Mouse (Mus musculus) gastrocnemius, postnatal 14 days (tissue): ENCODE data around the gene Cdh4. TPM values are rescaled to one million over a fixed set of nuclear protein-coding genes. Genes with fewer than 3 reads are reported as not detected.

Source experiments
- DNase-seq: peaks from one replicate; pipeline ENCODE4 v3.0.0; 2021; ENCODE audit warnings: mixed read lengths
- intact Hi-C: fragments of 180-260 bp; cut with DNase I; formaldehyde crosslinking; loops from one replicate; pipeline ENCODE4 v1.15.1; 2025; ENCODE audit warnings: low total_unique reads
- total RNA-seq, 2 experiments: library from RNA; stranded (reverse); gene quantifications; 2 replicates each; pipeline ENCODE4 v1.2.3; 2021

Gene Cdh4
- total RNA-seq, 2 experiments from 2014 or later: 3.7 to 4.6 TPM

DNA sequence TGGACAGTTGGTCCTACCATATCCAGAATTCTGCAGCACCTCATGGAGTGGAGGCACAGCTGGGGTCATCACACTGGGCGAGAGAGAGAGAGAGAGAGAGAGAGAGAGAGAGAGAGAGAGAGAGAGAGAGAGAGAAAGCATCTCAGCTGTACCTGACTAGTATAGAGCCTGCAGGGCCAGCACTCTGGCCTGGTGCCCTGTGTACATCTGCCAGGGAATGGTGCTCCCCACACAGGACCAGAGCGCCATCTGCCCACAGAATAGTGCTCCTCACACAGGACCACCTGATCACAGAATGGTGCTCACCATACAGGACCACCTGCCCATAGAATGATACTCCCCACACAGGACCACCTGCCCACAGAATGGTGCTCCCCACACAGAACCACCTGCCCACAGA, 322.2 kb downstream of the Cdh4 start:
- intact Hi-C loops: no loop called here
- DNase-seq: no peak

DNA sequence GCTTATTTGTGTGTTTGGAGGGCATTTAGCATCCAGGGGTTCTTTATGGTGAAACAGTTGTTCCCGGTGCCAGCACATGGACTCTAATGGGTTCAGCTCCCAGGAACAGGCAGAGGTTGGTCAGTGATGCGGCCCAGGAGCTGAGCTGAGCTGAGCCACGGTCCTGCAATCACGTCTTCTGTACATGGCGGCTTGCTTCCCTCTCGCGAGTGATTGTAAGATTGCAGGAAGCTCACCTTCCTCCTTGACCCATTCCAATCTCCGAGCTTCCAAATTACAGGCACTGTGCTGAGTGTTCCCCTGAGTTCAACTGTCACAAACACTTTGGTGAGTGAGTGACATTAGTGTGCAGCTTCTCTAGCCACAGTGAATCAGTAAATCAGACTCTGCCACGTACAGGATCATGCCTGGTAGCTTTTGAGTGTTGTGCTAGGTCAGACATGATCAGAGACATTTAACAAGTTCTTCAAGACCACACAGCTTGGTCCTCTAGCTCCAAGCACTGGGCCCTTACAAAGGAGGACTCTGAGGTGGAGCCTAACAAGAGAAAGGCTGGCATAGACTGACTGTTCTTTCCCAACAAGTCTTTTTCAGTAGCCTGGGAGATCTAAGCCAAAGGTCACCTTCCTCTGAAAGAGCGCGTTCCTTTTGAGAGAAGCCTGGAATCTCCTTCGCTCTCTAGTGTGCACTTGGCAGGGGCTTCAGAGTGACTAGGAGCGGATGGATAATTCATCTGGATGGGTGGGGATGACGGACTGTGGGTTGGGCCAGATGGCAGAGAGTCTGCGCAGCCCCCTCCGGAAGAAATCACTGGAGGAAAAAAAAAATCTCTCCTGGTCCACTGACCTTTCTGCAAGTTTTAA, 324.7 kb downstream of the Cdh4 start:
- DNase-seq: no peak
- intact Hi-C loops: no loop called here

DNA sequence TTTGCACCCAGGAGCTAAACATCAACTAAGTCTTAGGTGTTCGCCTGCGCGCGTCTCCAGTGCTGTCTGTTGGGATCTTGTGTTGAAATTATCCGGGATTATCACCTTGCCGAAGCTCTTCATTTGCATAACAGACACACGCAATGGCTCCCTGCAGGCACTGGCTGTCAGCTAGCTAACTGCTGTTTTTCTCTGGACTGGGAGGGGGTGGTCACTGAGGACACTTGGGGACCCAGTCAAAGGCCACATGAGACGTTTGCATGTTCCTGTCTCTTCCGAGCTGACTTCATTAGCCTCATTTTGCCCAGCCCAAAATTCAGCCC, 325.3 kb downstream of the Cdh4 start:
- DNase-seq: no peak
- intact Hi-C loops: no loop called here

DNA sequence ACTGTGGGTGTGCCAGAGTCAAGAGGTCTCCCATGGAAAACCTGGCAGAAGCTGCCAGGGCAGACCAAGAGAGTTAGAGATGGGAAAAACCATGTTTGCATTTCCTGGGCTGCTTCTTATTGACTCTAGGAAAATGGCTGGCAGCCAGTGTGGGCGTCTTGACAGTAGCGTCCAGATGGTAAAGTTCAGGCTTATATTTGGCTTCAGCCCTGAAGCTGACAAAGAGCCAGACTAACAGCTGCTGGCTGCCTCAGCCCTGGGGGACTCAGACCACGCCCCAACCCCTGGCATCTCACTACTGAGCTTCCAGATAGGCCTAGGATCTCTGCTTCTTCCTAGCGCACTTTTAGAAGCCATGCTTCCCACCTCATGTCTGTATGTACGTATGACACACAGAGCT, 326.9 kb downstream of the Cdh4 start:
- peak; percentile 50 for DNase-seq
- intact Hi-C loops: no loop called here

DNA sequence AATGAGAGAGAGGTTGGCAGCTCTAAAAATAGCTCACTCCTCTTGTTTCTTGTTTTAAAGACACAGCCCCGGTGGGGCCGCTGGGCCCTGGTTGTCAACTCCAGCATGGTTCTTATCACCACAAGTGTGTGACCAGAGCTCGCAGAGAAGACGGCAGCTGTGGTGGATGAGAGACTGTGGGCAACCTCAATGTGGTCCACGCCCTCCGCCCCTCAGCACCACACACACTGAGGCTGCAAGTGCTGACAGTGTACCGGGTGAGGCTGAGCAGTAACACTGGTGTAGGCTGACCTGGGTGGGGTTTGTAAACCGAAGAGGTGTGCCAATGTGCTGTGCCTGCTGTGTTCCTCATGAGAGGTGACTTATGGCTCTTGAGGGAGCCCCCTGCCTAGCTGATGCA, 327.7 kb downstream of the Cdh4 start:
- no peak for DNase-seq
- intact Hi-C loops: no loop called here

DNA sequence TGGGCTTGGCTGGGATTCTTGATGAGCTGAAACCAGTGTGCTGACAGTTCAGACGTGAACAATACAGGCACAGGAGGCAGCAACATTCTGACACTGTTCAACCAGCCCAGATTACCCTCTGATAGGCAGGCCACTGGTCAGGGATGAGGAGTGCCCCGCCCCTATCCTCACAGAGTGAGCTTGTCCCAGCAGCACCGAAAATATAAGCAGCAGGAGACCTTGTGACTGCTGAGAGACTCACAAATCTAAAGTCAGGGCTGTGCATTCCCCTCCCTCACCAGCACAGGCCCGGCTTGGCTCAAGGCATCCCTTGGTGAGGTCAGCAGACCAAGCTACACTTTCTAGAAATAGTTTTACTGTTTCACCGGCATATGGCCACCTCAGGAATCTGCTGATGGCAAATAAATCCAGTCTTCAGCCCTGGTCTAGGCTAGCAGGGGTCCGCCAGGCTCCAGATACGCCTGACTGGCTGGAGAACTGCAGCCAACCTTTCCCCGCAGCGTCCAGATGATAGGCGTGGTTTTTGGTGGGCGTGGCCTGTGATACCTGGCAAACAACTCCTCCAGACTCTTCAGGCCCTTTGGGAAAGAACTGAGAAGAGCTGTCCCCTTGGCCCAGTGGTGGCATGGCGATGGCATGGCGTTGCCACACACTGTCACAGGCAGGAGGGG, 332.3 kb downstream of the Cdh4 start:
- DNase-seq: no peak
- intact Hi-C loops: no loop called here

DNA sequence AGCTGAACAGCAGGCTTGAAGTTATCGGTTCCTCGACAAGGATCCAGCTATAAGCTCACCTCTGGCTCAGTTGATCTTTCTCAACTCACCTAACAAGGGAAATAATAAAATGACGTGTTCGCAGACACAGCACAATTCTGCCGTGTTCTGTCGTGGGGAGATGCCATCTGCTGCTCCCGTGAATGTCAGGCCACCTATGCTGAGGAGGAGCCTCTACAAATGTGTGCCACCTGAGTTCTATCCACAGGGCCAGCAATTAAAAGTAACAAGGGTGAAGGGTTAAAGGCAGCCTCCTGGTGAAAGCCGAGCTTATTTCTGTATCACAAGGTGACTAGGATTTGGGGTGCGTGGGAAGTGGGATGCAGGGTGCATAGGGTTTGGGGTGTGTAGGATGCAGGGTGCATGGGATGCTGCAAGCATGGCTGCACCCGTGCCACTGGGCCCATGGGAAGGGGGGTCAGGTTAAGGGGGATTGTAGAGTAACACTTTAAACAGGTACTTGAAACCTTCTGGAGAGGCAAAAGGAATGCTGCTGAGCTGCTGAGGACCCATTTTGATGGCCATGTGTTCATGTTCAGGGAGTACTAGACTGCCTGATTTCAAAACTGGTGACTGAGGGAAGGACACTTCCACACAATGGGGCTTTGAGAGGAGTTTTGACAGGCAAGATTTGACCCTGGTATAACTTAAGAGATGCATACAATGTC, 333.9 kb downstream of the Cdh4 start:
- intact Hi-C loops: no loop called here

DNA sequence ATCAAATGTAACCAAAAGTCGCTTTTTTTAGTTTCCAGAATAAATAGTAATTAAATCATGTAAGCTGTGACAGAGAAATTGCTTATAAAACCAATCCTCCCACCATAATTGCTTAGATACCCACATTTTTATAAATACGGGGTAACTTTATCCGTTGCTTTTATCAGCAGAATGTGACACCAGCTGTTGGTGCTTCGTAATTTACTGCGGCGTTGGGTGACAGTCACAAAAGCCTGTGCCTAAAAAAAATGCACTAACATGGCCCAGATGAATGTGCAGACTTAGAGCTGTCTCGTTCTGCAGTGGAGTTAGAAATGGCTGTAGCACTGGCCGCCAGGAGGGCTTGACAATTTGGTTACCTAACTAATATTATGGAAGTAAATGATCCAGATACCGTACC, 337.0 kb downstream of the Cdh4 start:
- no peak for DNase-seq

More for the DNA sequence above, 333.9 kb downstream of the Cdh4 start:
- no peak for DNase-seq

DNA sequence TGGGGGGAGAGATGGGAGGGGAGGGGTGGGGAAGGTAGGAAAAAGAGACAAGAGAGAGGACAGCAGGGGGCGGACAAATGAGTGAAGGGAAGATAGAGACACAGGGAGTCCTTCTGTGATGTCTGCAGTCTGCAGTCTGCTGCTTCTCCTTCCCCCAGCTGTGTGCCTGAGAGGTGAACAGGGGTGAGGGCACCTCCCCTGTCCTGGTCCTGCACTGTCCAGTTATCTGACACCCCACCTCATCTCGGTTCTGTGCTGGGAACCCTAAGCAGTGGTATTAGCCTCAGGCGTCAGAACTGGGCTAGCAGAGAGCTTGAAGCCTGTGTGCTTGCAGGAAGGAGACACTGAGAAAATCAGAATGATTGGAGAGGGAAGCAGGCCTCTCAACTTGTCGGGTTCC, 338.7 kb downstream of the Cdh4 start:
- DNase-seq: no peak
- intact Hi-C loops: no loop called here

More for the DNA sequence above, 337.0 kb downstream of the Cdh4 start:
- intact Hi-C loops: no loop called here

DNA sequence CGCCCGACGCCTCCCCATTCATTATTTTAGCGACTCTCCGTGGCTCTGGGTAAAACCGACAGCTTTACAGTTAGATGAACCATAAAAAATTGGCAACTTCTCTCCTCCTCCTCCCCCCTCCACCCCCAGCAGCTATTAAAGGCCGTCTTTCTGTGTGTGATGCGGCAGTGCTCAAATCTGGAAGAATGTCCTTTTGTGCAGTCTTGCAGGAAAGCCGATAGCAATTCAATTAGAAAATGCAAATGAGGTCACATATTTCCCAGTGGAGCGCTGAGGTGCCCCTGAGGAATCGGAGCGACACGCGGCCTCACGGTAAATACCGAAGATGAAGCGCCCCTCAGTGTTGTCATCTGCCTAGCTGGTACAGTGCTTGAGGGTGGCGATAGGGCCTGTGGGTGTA, 345.0 kb downstream of the Cdh4 start:
- intact Hi-C loops: no loop called here
- DNase-seq: no peak

DNA sequence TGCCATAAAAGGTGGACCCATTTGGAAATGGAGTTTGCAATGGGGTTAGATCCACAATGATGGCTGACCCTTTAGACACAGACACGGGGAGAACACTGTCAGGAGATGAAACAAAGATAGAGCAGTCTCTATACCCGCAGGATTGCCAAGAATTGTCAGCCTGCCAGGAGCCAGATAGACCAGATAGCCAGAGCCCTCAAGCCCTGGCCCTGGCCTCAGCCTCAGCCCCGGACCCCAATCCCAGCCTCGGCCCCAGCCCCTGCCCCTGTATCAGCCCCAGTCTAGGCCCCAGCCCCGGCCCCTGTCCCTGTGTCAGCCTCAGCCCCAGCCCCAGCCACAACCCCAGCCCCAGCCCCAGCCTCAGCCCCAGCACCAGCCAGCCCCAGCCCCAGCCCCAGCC, 345.6 kb downstream of the Cdh4 start:
- DNase-seq: no peak

DNA sequence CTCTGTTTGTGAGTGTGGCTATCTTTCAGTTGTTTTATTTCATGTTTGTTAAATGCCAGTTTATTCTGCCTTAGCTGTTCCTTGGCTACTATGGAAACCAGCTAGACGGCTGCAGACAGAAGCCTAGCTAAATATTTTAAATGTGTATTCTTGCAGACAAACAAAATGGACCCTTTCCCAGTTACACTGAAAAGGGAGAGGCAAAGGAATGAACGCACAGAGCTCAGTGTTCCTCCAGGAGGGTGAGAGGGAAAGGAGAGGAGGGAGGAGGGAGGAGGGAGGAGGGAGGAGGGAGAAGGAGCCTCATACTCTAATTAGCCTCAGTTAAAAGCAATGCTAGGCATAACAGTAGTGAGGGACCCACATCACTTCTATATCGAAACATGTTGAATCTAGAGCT, 348.5 kb downstream of the Cdh4 start:
- intact Hi-C loops: no loop called here
- DNase-seq: no peak

More for the DNA sequence above, 345.6 kb downstream of the Cdh4 start:
- intact Hi-C loops: no loop called here

DNA sequence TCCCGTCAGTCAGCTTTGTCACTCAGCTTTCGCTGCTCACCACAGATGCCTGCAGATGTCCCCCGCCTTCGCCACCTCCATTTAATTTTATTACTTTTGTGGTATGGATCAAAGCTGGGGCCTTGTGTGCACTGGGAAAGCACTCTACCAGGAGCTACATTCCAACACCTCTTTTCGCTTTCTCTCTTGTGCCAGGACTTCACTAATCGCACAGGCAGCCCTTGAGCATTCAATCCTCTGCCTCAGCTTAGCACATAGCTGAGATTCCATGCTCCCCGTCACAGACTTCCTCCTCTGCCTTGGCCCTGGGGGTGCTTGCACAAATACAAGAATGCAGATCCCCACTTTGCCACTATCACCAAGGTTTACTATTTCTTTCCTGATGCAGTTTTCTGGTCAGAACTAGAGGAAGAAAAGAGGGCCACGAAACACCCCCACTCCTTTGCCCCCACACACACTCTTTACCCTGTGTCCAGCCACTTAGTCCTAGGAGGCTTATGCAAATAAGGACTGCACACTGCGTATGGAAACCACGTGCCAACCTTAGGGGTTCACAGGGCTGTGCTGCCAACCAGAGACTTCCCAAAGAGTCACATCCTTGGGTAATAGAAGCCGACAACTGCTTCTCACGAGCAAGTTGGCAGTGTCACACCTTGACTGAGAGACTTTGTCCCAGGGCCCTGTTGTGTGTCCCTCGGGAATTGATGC, 350.3 kb downstream of the Cdh4 start:
- intact Hi-C loops: no loop called here
- DNase-seq: no peak

DNA sequence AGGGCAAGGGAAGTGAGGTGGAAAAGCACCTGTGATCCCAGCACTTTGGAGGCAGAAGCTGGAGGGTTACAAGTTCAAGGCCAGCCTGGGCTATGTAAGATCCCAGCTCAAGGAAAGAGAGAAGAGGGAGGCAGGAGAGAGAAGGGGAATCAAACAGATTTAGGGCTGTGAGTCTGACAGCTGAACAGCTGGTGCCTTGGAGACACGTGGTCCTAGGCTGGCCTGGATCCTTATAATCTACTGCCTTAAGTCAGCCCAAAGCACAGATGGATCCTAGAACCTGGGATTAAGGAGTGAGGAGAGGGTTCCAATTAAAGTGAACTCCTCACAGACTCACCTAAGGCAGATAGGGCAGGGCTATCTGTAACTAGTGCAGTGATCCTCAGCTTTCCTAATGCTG, 352.1 kb downstream of the Cdh4 start:
- DNase-seq: no peak
- intact Hi-C loops: no loop called here

DNA sequence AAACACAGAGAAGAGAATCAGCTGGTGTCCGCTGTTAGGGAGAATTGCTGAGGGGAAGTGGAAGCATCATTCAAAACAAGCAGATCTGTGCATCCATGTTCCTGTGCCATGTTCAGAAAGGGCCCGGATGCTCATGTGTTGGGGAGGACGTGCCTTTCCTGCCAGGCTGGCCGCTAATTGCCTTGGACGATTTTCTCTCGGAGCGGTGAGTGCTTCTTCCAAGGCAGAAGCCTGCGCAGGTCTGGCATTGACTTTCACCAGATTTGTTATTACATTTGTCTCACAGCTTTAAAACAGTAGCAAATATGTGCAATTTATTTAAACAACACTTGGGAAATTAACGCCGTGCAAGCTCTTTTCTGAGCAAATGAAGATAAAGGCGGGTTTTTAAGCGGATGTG, 353.2 kb downstream of the Cdh4 start:
- intact Hi-C loops: no loop called here
- DNase-seq: no peak

DNA sequence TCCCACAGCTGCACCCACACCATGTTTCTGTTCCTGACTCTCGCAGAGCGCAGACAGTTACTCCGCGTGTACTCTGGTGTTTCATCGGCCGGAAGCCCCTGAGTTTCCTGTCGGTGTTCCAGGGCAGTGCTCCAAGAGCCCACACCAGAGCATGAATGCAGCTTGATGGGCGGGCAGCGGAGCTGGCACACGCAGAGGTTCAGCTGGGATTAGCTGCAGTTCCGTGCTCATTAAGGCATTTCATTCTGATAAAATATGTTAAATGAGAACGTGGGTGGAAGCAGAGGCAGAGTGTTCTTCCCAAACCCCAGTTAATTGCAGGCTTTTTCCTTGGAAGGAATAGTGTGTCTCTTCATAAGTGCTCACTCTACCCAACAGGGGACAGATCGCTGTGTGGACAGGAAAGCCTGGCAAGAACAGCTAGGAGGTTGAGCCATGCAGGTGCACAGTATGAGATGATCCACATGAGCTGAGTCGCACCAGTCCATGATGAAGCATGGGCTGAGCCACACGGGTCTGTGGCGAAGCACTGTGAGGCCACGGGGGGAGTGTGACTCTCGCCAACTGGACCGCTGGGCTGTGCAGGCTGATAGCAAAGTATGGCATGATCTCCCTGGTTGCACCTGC, 357.8 kb downstream of the Cdh4 start:
- intact Hi-C loops: no loop called here
- no peak for DNase-seq

DNA sequence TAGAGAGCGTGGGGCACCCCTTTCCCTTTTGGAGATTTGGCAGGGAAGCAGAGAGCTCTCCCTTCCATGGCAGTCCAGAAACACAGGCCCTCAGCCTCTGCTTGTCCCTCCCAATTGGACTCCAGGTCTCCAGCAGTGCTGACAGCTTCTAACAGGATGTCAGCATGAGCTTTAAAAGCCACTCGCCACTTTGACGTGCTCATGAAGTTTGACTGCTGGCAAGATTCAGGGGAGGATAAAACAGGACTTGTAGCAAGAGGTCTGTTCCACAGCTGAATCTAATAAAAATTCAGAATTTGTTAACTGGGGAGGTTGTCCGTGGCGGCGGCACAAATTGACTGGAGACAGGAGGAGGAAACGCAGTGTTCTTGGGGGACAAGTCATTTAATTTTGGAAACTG, 358.8 kb downstream of the Cdh4 start:
- intact Hi-C loops: no loop called here
- no peak for DNase-seq

DNA sequence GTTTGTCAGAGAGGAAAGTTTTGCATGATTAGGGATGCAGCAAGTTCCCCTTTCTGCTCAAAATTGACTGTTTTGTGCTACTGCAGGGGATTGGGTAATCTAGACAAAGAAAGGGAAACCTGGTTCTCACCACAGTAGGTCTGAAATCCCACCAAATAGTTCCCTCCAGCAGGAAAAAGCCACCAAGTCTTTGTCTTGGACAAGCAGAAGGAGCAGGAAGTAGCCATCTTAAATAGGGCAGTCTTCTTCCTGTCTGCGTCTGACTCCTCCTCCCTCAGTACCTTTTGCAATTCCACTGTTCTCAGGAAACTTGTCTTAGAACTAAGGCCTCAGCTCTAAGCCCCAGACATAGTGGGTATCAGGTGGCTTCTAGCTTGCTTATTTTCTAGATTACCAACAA, 360.2 kb downstream of the Cdh4 start:
- intact Hi-C loops: no loop called here
- no peak for DNase-seq

DNA sequence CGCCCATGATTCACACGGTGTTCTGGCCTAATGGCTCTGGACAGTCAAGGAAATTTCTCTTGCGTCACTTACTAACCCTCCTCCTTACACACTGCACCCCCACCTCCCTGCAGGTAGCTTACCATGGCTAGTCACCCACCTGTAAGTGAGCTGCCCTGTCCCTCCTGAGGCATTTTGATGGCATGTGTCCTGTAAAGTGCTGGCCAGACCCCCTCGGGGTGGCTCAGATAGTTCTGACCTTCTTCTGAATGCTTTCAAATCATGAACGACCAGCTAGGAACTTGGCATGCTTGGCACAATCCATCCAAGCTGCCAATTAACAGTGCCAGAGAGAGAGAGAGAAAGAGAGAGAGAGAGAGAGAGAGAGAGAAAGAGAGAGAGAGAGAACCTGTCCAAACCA, 368.9 kb downstream of the Cdh4 start:
- intact Hi-C loops: no loop called here
- DNase-seq: no peak
